Mouse (Mus musculus) leukemia stem cell, adult 10-12 weeks (primary cell): ENCODE measurements around the gene Sfi1. TPM values are rescaled to one million over a fixed set of nuclear protein-coding genes. Genes with fewer than 3 reads are reported as not detected.

Experiments
- polyA plus RNA-seq: library from polyadenylated mRNA; stranded (reverse); fragments of >175 nt; gene quantifications from 2 replicates; pipeline ENCODE4 v1.2.3, GENCODE M21; 2012; ENCODE audit warnings: low replicate concordance

Gene Sfi1
- polyA plus RNA-seq = 27.9 and 30.1 TPM in 2 replicates

DNA sequence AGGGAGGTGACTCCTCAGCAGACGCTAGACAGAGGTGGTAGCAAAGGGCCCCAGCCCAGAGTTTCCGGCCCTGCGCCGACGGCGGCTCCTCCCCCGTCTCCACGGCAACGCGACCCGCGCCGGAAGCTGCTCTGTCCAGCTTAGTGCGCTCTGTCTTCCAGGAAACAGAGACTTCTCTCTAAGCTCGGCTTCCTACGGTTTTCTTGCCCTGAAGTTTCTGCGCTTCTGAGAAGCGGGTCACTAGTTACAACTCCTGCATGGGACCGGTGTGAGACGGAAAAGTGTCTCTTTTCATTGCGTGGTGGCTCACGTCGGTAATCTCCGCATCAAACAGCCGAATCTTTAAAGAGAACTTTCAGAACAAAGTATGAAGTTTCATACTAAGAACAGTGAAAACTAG lies at the start of gene Sfi1:
TSS of gene Sfi1 (minus strand) at position 101 of the 400 bp plus-strand sequence.

DNA sequence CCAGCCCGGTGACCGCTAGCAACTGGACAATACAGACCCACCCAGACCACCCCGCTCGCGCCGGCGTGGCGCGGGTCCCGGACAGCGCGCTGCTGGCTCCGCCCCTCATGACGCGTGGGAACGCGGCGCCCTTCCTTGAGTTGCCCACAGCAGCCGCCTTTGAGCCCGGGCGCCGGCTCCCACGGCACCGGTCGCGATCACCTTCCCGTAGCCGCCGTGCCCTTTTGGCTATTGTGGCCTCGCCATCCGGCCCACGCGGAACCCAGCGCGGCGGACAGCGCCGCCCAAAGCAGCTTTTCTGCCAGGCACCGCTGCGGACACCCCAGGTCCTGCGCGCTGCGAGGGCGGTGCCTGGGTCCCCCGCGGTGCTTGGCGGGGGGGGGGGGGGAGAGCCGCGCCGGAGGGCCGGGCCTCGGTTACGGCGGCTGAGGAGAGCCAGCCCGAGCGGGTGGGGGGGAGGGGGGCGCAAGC lies 9.0 kb upstream of the Sfi1 start, which contains the start of gene Eif4enif1:
TSS of gene Eif4enif1 (plus strand) at position 162 of the 471 bp plus-strand sequence.

Other genes with a start within 250 kb of the Sfi1 start
- gene Eif4enif1, start 8.9 kb upstream of the Sfi1 start, polyA plus RNA-seq = 53.6 and 69.2 TPM in 2 replicates
- gene Drg1, start 73.0 kb upstream of the Sfi1 start, polyA plus RNA-seq = 18.6 and 35.9 TPM in 2 replicates
- gene Patz1, start 95.4 kb upstream of the Sfi1 start, polyA plus RNA-seq = 130 and 152 TPM in 2 replicates
- 15.4 and 26.3 TPM in 2 replicates for gene Pik3ip1, start 136.9 kb upstream of the Sfi1 start, polyA plus RNA-seq
- 20.5 and 27.2 TPM in 2 replicates for gene Limk2, start 215.7 kb upstream of the Sfi1 start, polyA plus RNA-seq